Mouse (Mus musculus) forebrain, embryonic 10.5 days (tissue): Measurements from ENCODE around the gene Il3ra. TPM values are rescaled to one million over a fixed set of nuclear protein-coding genes. Genes with fewer than 3 reads are reported as not detected.

ENCODE experiments used
- polyA plus RNA-seq: library from polyadenylated mRNA; unstranded; fragments of >200 nt; fragmentation: Nextera tagmentation; extraction: Ambion mirVana; gene quantifications from 2 replicates; pipeline ENCODE4 v1.2.1, GENCODE M21; 2016

Il3ra gene
- polyA plus RNA-seq, 1 experiment from 2014 or later, result 2.2 TPM

Other genes starting within 250 kb of the Il3ra start
- 294 and 295 TPM in 2 replicates for gene Psmd6, start 225.3 kb upstream of the Il3ra start, polyA plus RNA-seq
- not detected in 2 replicates for gene Olfr720, start 159.4 kb upstream of the Il3ra start, polyA plus RNA-seq
- not detected in 2 replicates for gene Olfr31, start 23.4 kb upstream of the Il3ra start, polyA plus RNA-seq
- gene Olfr721-ps1, start 55.0 kb downstream of the Il3ra start, polyA plus RNA-seq, result not detected in 2 replicates